Mouse (Mus musculus): ENCODE results near the gene Cbln3.

The Cbln3 gene

GRCm38 (mm10) chr14:55845506-55846294 lies 38.5 kb downstream of the Cbln3 start:
- DNase-seq = no peak

- DNase-seq = no peak
Observed at GRCm38 (mm10) chr14:55842794-55843193, 41.4 kb downstream of the Cbln3 start.

- no peak for DNase-seq
Observed at GRCm38 (mm10) chr14:55840853-55841366, 43.3 kb downstream of the Cbln3 start.

GRCm38 (mm10) chr14:55838740-55839139 lies 45.5 kb downstream of the Cbln3 start:
- no peak for DNase-seq

- DNase-seq = no peak
Observed at GRCm38 (mm10) chr14:55838312-55838711, 45.9 kb downstream of the Cbln3 start.

GRCm38 (mm10) chr14:55834808-55835533 lies 49.2 kb downstream of the Cbln3 start:
- DNase-seq = no peak

GRCm38 (mm10) chr14:55833126-55833525 lies 51.1 kb downstream of the Cbln3 start:
- no peak for DNase-seq

GRCm38 (mm10) chr14:55830331-55830730 lies 53.9 kb downstream of the Cbln3 start:
- no peak for DNase-seq

GRCm38 (mm10) chr14:55829854-55830253 lies 54.3 kb downstream of the Cbln3 start:
- no peak for DNase-seq
